Mouse (Mus musculus) c-Kit-positive CD71-positive TER-119-negative erythroid progenitor cells, embryonic 14.5 days (primary cell): Measurements from ENCODE around the gene Inpp5a.

Source experiments
- DNase-seq: peaks from one replicate; pipeline ENCODE4 v3.0.0-alpha.2; 2013; ENCODE audit warnings: low read depth

Gene Inpp5a

DNA sequence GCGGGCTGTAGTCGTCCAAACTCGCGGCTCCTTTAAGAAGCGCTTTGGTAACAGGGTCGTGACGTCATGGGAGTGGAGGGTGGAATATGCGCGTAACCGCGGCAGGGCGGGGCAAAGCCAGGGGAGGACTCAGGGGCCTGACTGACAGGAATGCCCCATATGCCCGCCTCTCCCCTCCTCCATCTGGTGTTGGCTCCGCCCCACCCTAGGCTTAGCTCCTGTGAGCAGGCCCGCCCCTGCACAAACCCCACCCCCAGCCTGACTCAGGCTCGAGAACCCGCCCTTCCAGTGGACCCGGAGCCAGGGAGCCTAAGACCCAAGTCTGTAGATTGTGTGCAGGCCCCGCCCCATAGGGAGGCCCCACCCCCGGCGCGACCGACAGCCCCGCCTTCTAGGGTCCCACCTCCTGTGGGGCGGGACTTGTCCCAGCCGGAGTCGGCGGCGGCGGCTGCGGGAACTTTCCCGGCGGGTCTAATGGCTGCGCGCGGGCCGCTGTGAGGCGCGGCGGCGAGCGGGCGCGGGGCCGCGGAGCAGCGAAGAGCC lies at the start of gene Inpp5a:
Inpp5a (plus strand) TSS at position 440 of the 543 bp plus-strand sequence.
- DNase-seq: peak; percentile 96

GRCm38 (mm10) chr7:139339184-139339583 lies 49.7 kb upstream of the Inpp5a start:
- no peak for DNase-seq

DNA sequence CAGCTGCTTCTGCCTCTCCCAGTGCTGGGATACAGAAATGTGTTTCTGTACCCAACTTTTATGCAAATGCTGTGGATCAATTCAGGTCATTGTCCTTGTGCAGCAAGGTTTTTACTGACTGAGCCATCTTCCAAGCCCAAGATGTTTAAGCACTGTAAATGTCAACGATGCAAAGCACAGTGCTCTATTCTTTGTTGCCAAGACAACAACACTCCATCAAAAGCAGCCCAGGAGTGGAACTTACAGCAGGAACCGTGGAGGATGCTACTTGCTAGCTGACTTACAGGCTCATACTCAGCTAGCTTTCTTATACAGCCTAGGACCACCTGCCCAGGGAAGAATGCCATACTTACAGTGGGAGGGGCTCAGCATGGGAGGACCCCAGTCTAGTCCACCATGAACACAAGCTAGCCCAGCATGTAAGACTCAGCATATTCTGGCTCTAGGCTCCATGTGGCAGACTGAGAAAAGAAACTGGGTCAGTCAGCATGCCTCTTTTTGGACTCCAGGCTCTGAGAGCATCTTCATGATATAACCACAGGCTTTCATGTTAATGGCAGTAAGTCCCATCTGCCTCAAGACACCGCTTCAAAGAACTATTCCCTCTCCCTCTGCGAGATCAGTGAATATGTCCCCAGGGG lies 47.8 kb upstream of the Inpp5a start:
- DNase-seq: no peak

DNA sequence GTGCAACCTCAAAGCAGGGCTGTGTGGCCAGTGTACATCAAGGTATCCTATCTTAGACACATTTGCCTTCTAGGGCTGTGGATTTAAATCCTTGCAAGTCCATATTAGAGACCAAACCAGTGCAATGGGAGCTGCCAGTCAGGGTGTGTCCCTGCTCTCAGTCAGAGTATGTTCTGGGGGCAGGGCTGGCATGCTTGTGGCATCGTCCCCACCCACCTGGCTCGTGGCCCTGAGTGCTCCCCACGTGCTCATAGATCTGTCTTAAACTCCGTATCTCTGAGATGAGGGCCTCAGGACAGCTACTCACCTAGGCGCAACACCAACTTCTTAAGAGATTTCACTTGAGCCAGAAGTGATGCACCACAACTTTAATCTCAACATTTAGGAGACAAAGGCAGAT lies 46.1 kb upstream of the Inpp5a start:
- no peak for DNase-seq

DNA sequence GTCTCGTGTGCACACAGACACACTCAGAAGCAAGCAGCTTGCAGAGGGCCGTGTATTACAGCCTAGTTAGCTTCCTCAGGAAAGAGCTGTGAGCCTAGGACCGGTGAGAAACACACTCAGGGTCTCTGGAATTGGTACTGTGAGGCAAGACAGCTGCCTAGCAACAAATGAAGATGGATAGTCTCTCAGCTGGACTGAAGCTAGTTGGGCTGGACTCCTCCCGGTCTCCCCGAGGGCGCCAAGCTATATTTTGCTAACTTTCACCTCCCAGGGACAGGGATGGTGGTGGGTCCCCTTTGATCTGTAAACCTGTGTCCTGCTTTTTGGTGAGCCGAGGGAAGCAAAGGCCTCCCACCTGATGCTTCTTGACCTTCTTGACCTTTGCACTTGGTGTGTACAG lies 41.9 kb upstream of the Inpp5a start:
- DNase-seq: no peak

DNA sequence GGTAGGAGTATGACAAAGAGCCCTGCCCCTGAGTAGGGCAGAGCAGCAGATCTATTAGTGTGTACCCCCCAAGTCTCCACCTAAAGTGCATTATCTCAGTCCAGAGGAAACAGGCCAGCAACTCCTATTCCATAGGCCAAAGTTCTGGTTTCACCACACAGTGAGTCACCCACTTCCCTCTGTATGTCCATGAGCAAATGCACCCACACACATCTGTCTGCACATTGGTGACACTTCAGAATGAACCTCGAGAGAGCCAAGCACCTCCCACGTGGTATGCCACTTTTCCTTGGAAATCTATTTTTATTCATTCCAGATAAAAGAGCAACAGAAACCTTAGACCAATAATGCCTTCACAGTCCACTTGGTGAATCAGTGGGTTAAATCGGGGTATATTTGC lies 38.3 kb upstream of the Inpp5a start:
- DNase-seq: no peak

GRCm38 (mm10) chr7:139354370-139355139 lies 34.4 kb upstream of the Inpp5a start:
- no peak for DNase-seq

DNA sequence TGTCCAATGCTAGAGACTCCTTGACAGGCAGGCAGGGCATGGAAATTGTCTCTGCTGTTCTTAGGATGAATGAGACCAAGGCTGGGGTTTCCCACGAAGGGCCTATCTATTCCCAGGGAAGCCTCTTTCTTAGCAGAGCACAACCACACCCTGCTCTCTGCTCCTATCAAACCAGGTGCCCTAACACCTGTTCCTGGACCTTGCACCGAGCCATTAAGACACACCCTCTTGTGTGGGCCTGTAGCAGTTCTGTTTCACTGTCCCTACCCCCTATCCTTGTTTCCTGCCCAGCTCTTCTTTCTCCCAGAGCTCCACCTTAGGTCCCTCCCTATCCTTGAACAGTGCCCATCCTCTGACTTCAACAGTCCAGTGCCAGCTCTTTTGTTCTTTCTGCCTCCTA lies 31.9 kb upstream of the Inpp5a start:
- DNase-seq: no peak

DNA sequence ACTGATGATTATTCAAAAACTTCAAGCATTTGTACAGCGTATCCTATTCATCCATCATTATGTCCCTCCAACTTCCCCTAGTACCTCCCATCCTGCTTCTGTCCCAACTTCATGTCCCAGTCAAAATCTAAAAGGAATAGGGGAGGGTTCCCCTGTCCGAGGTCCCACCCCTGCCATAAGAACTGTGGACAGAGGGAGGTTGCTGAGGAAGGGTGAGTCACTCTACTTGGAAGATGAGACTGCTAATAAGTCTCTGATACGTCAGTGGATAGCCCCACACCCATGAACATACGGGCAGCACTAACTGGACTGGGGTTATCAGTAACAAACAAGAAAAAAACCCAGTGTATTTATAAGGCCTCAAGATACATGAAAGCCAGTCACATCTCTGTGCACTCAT lies 29.0 kb upstream of the Inpp5a start:
- no peak for DNase-seq

DNA sequence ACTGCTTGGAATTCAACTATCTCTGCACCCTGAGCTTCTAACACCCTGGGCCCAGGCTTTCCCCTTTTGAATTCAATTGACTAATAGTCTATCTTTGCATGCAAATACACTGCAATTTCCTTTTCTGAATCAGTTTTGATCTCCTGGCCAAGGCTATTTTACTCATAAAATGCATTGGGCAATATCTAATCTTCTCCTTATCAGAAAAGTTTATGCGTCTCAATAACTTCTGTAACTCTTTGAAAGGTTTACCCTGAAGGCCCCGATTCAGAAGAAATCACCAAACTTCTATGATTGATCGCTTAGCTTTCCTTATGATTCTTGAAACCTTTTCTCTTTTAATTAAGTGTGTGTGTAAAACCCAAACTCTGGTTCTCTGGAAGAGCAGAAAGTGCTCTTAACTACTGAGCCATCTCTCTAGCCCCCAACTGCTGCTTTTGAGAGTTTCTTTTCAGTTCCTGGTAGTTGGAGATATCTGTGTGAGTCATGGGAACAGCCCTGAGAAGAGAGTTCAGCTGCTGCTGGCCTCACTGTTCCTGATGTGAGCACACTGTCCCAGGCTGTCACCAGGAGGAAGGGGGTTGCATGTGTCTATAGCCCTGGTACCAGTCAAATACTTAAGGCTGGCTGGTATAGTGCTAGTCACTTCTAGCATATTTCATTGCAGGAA lies 27.9 kb upstream of the Inpp5a start:
- no peak for DNase-seq

DNA sequence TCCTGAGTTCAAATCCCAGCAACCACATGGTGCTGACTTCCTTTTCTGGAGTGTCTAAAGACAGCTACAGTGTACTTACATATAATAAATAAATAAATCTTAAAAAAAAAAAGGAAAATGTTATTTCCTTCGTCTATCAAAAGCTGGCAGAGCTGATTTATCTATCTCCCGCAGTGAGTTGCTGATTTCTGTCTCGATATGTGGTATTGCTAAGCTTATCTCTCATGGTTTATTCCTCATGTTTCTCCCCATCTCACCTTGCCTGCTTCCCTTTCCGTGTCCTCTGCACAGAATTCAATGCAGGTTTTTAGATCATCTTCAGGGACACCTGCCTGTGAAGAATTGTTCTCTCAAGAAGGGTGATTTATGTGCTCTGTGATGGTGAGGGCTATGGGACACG lies 27.1 kb upstream of the Inpp5a start:
- no peak for DNase-seq

DNA sequence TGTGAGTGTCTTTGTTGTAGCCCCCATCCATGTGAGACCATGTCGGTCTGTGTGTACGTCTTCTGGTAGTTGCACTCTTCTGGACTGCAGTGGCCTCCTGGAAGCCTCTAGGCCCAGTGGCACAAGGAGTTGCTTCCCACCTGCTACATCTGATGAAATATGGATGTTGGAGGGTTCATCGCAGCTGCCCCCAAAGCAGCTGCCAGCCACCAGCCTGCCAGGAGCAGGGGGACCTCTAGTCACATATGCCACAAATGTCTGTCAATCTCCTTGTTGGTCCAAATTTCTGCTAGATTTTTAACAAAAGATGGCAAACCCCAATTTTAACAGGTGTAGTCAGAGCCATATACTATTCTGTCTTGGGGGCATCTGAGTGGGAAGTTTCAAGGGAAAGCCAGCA lies 26.4 kb upstream of the Inpp5a start:
- DNase-seq: no peak

GRCm38 (mm10) chr7:139363281-139364004 lies 25.5 kb upstream of the Inpp5a start:
- no peak for DNase-seq

DNA sequence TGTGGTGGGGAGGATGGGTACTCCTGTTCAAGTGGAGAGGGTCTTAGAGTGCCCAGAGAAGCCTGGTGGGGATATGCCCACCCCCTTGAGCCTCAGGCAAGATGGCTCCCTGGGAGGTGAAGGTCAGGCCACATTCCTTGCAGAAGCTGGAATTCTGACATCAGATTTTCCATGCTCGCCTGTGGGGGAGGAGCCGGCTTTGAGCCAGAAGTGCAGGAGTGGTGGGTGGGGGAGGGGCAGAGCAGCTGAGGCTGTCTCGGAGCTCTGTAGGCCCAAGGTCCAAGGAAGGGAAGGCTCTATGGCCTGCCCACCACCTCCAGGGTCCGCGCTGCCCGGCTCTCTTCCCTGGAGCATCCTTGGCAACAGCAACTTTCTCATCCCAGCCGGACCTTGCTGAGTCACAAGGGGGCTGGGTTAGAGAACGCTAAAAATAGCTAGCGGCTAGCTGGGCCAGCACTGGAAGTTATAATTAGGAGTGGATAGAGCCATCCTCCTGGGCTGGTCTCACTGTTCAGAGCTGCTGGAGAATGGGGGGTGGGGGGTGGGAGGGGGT lies 24.8 kb upstream of the Inpp5a start:
- DNase-seq: no peak

DNA sequence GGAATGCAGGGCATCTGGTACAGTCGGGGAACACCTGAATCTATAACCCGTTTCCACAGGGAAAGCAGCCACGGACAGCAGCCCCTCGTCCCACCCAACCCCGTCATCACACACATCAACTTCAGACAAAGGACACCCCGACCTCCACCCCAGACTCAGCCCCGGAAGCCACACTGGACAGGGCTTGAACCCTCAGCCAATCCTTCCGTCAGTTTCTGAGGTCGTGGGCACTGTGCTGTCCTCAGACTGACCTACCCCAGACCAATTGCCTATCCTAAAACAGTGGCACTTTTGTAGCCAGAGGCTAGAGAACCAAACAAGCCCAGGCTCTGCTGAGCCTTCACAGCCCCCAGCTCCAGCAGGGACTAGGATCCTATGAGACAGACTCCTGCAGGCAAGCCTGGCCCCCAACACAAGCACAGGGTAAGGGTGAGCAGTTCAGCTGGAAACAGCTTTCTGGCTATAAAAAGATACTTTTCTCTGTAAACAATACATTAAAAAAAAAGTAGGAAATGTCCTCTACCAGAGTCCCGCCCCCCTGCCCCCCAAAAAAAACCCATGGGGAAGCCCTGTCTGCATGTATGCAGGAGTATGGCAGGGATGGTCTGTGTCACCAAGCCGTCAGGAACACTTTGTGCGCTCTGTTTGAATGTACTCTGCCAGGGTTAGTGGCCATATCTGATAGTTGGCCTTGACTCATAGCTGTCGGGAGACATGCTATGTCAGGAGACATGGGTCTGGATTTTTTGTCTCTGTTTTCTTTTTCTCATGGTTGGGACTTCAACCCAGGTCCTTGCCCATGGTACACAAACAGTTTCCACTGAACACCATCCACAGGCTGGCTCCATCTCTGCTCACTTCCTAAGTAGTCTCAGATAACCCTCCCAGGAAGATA lies 23.7 kb upstream of the Inpp5a start:
- DNase-seq: no peak

- DNase-seq: no peak
These were observed 22.8 kb upstream of the Inpp5a start for GRCm38 (mm10) chr7:139366131-139366530.

DNA sequence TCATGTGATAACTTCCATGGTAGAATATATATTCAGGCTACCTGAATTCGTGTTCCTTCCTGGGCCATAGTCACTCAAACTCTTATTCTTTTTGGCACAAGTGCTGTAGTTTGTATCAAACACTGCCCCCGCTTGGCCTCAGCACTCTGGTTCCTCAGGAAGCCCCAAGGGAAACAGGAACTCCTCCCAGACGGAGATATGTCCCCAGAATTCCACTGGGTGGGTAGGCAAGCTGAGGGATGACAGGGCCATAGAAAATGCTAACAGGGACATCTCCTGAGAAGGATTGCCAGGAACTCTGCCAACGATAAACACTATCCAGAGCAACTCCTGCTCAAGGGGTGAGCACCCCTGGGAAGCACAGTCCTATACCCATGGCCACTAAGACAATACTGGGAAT lies 22.4 kb upstream of the Inpp5a start:
- DNase-seq: no peak

DNA sequence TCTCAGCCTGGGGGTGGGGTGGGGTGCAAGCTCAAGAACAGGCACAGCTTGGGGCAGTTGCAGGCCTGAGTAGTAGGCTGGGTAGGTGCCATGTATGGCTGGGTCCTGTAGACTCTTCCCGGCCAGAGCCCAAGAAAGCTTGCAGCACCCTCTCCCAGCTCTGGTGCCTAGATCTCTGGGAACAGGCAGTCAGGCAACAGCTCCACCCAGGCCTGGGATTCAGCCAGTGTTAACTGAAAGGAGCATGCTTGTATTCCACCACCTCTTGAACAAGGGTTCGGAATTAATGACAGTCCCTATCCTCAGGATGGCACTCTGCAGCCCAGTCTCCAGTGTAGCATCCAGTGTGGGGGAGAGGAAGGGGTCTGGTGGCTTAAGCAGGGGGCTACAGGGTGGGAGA lies 20.7 kb upstream of the Inpp5a start:
- DNase-seq: no peak

DNA sequence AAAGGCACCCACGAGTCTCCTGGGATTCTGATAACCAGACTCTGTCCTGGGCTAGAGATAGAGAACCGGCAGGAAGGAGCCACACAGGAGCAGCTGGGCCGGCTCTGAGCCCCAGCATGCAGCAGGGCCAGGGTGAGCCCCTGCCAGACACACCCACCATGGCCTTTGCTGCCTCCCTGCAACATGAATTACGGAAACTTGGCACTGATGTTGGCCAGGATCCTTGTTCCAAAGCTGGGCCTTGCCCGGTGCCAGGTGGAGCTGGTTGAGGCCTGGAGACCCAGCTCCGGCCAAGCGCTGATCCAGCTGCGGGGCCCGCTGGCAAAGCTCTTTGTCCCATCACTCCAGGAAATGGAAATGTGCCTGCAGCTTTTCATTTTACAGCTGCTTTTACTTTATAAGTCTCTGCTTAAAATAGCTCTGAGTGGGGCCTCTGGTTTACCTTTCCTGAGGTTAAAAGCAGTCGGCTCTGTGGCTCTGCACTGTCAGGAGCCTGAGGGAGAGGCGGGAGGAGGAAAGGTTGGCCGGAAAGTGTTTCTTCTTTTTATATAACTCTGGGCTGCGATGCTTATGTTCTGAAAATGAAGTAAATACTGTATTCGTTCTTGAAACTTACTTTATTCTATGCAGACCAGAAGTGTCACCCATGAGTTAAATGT lies 20.1 kb upstream of the Inpp5a start:
- no peak for DNase-seq

DNA sequence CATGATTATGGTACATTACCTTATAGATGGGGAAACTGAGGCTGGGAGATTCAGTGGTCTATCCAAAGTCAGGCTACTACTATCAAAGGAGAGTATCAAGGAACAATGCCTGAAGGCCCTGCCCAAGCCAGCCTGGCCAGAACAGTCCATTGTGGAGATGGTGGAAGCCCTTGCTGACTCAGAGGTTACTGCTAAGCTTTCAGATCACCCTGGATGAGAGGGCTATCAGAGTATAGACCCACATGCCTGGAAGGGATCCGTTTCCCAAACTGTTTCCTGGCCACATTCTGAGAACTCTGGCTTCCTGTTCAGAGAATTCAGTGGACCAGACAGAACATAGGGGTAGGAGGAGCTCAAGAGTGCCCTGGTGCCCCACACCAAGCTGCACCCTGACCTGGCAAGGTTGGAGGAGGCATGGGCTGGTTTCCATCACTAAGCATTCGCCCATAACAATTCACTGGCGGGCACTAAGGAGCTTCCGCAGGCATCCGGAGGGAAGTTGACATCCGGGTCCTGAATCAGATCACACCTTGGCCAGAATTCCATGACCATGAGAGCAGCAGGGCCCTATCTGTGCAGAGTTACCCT lies 19.3 kb upstream of the Inpp5a start:
- no peak for DNase-seq
